In the genomic region with DNA sequence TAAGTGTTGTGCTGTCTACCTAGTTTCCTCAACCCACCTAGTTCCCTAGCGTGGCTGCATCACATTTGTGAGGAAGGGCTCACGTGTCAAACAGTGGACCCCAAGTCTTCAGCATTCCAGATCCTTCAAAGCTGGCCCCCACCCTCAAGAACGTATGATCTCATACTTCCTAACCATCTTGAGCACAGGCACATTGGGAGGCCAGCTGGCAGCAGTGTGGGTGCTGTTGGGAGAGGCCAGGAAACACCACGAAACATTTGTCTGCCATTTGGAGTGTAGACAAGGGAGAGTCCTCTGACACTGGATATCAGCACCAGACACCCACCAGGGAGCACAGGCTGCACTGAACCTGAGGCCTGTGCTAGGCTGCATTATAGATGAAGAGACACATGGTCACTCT, we compare ENCODE assay signal across 20 mouse cellular contexts.
DNase-seq lines count a peak whose midpoint lies in the region; ATAC-seq and TF ChIP-seq lines count a peak whose summit lies in the region.
"Had no signal": no experiment of that assay in that cellular context is flagged by ENCODE, and none has a peak within 500 bp of the region (broad histone marks: within the 10 kb centered on the region; RNA-seq: fewer than 3 reads in every experiment).

No protein-coding gene starts in this region.

- no peaks in the 10 kb centered on the region for H3K27me3 ChIP-seq in forebrain, embryonic 10.5 days (ENCODE audit: poor library complexity, severe bottlenecking)
- H3K27me3 ChIP-seq in forebrain, embryonic 11.5 days (ENCODE audit: control insufficient read depth, insufficient read depth, low read length) = no peaks in the 10 kb centered on the region
- no peaks in the 10 kb centered on the region for H3K27me3 ChIP-seq in intestine, embryonic 16.5 days (replicated peaks; ENCODE audit: control insufficient read depth, insufficient read depth, low read length)
- H3K27me3 ChIP-seq: embryonic facial prominence, embryonic 12.5 days; forebrain, embryonic 15.5 days; heart, embryonic 15.5 days; hindbrain, embryonic 15.5 days had no signal

- H3K9ac ChIP-seq in forebrain, embryonic 11.5 days (ENCODE audit: low read length) = no peak overlapping the region
- no peak overlapping the region for H3K9ac ChIP-seq in intestine, embryonic 16.5 days (ENCODE audit: low read depth, low read length)
- H3K9ac ChIP-seq: embryonic facial prominence, embryonic 12.5 days; forebrain, embryonic 15.5 days; heart, embryonic 15.5 days; hindbrain, embryonic 15.5 days had no signal

- ATAC-seq in forebrain, embryonic 11.5 days (replicated peaks; ENCODE audit: low FRiP score) = no peak
- ATAC-seq in intestine, embryonic 16.5 days = no peak
- no peak for ATAC-seq in CD4-positive, CD25-positive, alpha-beta regulatory T cell, adult 4 months
- ATAC-seq: forebrain, embryonic 15.5 days; intestine, postnatal 0 days had no signal

- H3K27ac ChIP-seq in forebrain, embryonic 10.5 days = 0 out of 2 replicates have a peak overlapping the region, but pooled peaks have one; percentile 20
- no peak overlapping the region for H3K27ac ChIP-seq in forebrain, embryonic 11.5 days (ENCODE audit: low read depth, low read length)
- no peak overlapping the region for H3K27ac ChIP-seq in layer of hippocampus, adult 2 months
- no peak overlapping the region for H3K27ac ChIP-seq in intestine, embryonic 16.5 days (ENCODE audit: low read length)
- H3K27ac ChIP-seq: embryonic facial prominence, embryonic 12.5 days; forebrain, embryonic 15.5 days; heart, adult 2 months; heart, embryonic 15.5 days; hindbrain, embryonic 15.5 days had no signal

- peaks cover 12% of the 10 kb centered on the region for H3K4me1 ChIP-seq in forebrain, embryonic 10.5 days
- H3K4me1 ChIP-seq in forebrain, embryonic 11.5 days (replicated peaks; ENCODE audit: control insufficient read depth, insufficient read depth, low read length) = no peaks in the 10 kb centered on the region; the same call in 1 of the 2 replicates
- no peaks in the 10 kb centered on the region for H3K4me1 ChIP-seq in intestine, embryonic 16.5 days (ENCODE audit: control insufficient read depth, insufficient read depth, low read length)
- H3K4me1 ChIP-seq: embryonic facial prominence, embryonic 12.5 days; heart, embryonic 15.5 days had no signal

- H3K4me2 ChIP-seq in forebrain, embryonic 11.5 days (ENCODE audit: low read depth, low read length, severe bottlenecking) = no peak overlapping the region
- H3K4me2 ChIP-seq in intestine, embryonic 16.5 days (ENCODE audit: low read depth, low read length) = no peak overlapping the region
- H3K4me2 ChIP-seq: embryonic facial prominence, embryonic 12.5 days; forebrain, embryonic 15.5 days; heart, embryonic 11.5 days; heart, embryonic 15.5 days; hindbrain, embryonic 15.5 days had no signal

- no peaks in the 10 kb centered on the region for H3K36me3 ChIP-seq in forebrain, embryonic 10.5 days (replicated peaks)
- H3K36me3 ChIP-seq in forebrain, embryonic 11.5 days (ENCODE audit: control insufficient read depth, insufficient read depth, low read length) = no peaks in the 10 kb centered on the region
- no peaks in the 10 kb centered on the region for H3K36me3 ChIP-seq in intestine, embryonic 16.5 days (ENCODE audit: control insufficient read depth, insufficient read depth, low read length)
- H3K36me3 ChIP-seq: embryonic facial prominence, embryonic 12.5 days; forebrain, embryonic 15.5 days; heart, embryonic 15.5 days; hindbrain, embryonic 15.5 days had no signal

- no peak for DNase-seq in forebrain, embryonic 10.5 days (ENCODE audit: extremely low spot score, low spot score)
- DNase-seq in forebrain, embryonic 11.5 days (ENCODE audit: low spot score) = no peak
- DNase-seq in layer of hippocampus, adult 11-12 months (ENCODE audit: low spot score) = peak; percentile 26
- no peak for DNase-seq in layer of hippocampus, postnatal 25 days (ENCODE audit: extremely low spot score in 1 of 2, low spot score in 1 of 2)
- DNase-seq in layer of hippocampus, adult 2 months (ENCODE audit: low spot score in 2 of 2) = peak; percentile 13 to 35
- DNase-seq: adrenal gland, adult 8-10 months; adrenal gland, postnatal 36 days; cerebellum, adult 11-12 months; cerebellum, adult 9-10 months; gastrocnemius, postnatal 14 days; heart, adult 2 months; heart, postnatal 14 days had no signal

- H3K4me3 ChIP-seq in forebrain, embryonic 10.5 days = no peak overlapping the region
- no peak overlapping the region for H3K4me3 ChIP-seq in forebrain, embryonic 11.5 days (ENCODE audit: low read depth, low read length)
- H3K4me3 ChIP-seq in layer of hippocampus, adult 2 months = no peak overlapping the region
- H3K4me3 ChIP-seq in intestine, embryonic 16.5 days (ENCODE audit: low read length) = no peak overlapping the region
- H3K4me3 ChIP-seq: embryonic facial prominence, embryonic 12.5 days; forebrain, embryonic 15.5 days; heart, adult 2 months; heart, embryonic 15.5 days; hindbrain, embryonic 15.5 days had no signal

- TF ChIP-seq CTCF in layer of hippocampus, adult 2 months (conservative IDR thresholded peaks at IDR 0.05) = no peak

- 86% methylated on average over 4 of the region's 4 CpGs for WGBS in forebrain, embryonic 10.5 days
- 87% methylated on average over 4 of the region's 4 CpGs for WGBS in forebrain, embryonic 11.5 days
- 74% methylated on average over 4 of the region's 4 CpGs for WGBS in intestine, embryonic 16.5 days

- no peaks in the 10 kb centered on the region for H3K9me3 ChIP-seq in forebrain, embryonic 10.5 days
- no peaks in the 10 kb centered on the region for H3K9me3 ChIP-seq in forebrain, embryonic 11.5 days (ENCODE audit: control insufficient read depth, low read length)
- no peaks in the 10 kb centered on the region for H3K9me3 ChIP-seq in intestine, embryonic 16.5 days (ENCODE audit: control insufficient read depth, low read length)
- H3K9me3 ChIP-seq: embryonic facial prominence, embryonic 12.5 days; forebrain, embryonic 15.5 days; heart, embryonic 15.5 days; hindbrain, embryonic 15.5 days had no signal

Comparison
In these comparisons a context has a peak if more than half of its experiments do, and no peak if none do; other contexts are left out.
1. DNase-seq: peak in layer of hippocampus, adult 11-12 months (single experiment) and layer of hippocampus, adult 2 months (2 of 2); none in forebrain, embryonic 10.5 days (single experiment), forebrain, embryonic 11.5 days (single experiment) and layer of hippocampus, postnatal 25 days (0 of 2).